Mouse (Mus musculus): ENCODE measurements around the gene Samm50.

The Samm50 gene

DNA sequence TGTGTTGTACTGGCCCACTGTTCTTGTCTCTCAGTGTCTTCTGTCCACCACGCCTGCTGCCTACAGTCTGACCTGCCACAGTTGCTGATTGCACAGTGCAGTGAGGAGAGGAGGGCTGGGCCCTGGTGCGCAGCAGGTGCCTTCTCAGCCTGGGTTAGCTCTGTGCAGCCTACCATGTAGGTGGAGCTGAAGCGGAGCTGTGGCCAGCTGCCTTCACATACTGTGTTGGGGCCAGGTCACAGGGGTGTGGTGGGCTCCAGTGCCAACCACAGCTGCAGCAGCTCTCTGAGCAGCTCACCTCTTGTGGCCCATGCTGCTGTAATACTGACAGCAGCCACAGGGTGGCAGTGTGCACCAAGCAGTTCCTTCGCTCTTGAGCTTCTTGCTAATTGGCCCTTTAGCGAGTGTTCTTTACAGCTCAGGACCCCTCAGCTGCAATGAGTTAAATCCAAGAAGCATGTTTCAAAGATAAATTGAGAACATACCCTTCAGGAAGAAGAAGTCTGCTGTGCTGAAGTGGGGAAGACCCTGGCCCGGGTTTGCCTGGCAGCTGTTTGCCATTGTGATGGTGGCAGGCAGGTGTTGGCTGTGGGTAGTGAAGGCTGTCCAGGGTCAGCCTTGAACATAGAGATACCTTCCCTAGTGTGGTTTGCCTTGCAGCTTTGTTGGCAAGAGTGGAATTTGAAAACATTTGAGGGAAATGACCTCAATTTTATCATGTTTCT, 20.2 kb downstream of the Samm50 start:
- DNase-seq, result peak; percentile 85

DNA sequence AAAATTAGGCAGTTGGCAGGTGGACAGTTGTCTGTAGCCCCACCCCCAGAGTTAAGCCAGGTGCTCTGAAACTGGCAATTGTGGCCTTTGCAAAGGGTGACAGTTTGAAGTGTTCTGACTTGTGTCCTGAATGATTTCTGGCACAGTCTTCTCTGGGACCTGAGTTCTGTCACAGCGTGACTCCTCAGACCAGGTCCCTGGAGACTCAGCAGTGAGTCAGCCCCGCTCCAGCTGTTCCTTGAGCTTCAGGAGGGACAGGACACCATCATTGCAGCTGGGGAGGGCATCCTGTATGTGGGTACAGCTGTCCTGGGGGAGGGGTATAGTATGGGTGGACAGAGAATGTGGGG, 20.7 kb downstream of the Samm50 start:
- DNase-seq, result no peak

GRCm38 (mm10) chr15:84213162-84213739, 21.2 kb downstream of the Samm50 start:
- DNase-seq, result no peak

GRCm38 (mm10) chr15:84214476-84214875, 22.4 kb downstream of the Samm50 start:
- DNase-seq, result no peak

DNA sequence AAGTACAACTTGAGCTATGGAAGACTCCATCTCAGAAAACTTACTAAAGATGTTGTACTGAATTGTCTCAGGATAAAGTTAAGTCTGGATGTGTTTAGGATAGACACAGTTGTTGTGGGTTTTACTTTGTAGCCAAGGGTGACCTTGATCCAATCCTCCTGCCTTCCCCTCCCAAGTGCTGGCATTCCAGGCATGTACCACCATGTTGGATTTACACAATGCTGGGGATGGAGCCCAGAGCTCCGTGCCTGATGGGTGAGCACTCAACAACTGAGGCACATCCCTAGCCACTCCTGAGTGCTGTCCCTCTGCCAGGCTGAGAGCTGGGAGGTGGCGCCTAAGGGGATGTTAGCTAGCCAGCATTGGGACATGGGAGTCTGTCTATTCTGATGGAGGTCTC, 23.2 kb downstream of the Samm50 start:
- DNase-seq, result no peak

DNA sequence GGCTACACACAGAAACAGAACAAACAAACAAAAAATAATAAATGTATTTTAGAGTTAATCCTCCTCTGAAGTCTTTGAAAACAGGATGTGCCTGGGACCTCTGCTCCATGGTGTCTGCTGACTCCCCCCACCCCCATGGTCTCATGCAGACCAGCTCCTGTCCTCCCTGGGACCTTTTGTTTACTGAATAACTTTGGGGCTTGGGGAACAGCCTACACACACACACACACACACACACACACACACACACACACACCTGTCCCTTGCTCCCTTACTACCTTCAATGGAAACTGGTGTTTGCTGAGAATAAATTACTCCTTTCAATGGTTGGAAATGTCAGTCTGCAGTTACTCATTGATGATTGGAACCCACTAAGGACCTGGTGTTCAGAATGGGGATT, 24.0 kb downstream of the Samm50 start:
- DNase-seq, result peak; percentile 57

GRCm38 (mm10) chr15:84216461-84217084, 24.5 kb downstream of the Samm50 start:
- DNase-seq, result peak; percentile 81

DNA sequence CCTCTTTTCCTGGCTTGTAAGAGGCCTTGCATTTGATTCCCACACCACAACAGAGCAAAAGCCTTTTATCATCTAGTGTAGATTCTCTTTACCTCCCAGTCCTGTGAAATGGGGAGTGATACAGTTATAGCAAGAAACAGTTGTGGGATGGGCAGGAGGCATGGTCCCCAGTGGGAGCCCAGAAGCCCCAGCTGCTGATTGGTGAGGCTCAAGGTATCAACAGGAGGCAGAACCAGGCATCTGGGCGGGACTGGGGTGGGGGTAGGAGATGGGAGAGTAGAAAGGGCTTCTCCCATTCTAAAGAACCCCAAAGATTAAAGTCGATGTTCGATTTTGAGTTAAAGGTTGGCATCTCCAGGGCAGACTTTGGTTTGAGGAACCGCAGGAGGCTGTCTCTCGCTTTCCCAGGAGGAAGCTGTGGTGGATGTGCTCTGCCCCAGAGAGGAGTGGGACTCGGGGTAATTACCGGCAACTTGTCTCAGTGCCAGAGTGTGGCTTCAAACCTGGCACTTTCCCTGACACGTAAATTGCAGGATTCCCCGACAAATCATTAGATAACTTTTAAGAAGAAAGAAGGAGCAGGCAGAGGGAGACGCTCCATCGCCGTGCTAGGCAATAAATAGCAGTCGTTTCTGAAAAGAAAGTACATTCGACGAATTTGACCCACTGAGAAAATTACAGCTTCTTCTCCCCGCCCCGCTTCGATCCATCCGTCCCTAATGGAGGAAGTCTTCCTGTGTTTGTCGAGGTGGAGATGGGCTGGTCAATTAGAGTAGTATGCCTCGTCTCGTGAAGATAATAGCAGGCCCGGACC, 26.1 kb downstream of the Samm50 start:
- DNase-seq, result no peak

DNA sequence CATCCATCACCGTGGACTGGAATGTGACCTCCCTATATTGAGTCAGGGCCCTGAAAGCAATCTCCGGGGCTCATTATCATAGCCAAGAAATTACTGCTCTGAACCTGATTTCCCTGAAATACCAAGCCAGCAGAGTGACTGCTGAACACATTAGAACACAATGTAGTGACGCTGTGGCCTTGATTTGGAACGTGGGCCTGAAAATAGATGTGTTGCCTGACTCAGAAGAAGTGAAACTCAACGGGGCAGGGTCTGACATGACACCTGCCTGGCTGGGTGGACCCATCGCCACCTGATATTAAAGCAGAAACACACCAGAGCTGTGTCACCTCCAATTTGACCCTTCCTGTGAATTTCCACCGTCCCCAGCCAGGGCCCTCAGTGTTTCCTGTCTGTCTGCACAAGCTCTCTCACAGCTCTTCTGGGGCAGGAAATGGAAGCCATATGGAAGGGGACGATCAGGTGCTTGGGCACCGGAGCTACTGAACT, 26.8 kb downstream of the Samm50 start:
- DNase-seq, result no peak

DNA sequence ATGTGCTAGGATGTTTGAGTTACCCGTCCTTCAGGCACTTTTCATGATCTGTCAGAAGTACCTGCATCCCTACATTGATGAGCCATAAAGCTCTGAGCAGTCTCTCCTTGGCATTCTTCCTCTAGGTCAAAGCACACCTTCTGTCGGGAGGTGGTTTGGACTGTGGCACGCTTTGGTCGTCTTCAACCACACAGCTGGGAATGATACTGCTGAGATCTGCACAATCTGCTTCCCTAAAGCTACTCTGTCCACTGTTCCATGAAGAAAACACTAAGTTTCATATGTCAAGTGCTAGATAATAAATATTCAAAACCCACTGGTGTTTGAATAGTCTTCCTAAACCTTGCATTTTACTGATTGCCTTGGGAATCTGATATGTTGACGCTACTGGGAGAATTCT, 29.5 kb downstream of the Samm50 start:
- peak; percentile 43 for DNase-seq

DNA sequence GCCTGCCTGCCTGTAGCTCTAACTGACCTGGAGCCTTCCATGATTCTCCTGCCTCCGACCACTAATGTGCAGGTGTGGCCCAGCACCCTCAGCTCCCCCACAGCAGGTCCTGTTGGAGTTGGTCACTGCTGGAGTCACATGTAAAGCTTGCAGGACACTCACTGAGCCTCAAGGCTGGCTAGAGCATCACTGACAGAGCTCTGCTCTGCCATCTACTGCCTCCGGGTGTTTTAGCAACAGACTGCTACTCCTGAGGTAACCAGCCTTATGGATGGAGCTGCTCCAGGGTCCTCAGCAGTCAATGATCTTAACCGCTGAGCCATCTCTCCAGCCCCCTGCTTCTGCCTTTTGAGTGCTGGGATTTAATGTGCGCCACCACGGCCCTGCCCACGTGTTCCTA, 31.4 kb downstream of the Samm50 start:
- DNase-seq, result no peak

DNA sequence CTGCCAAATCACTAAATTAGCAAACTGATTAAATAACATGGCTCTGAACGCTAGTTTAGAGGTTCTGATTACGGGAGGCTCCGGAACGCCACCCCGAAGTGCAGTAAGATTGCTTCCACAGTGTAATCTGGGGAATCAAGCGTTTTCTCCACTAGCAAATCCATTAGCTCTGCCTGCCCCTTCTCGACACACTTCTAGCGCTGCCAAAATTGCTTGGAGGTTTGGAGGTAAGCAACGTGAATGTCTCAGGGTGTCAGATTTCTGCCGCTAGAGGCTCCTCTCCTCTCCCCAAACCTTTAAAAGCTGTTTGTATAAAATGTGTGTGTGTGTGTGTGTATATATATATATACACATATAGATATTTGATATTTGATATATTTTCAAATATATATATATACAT, 32.7 kb downstream of the Samm50 start:
- DNase-seq, result no peak

GRCm38 (mm10) chr15:84226918-84227317, 34.9 kb downstream of the Samm50 start:
- DNase-seq, result no peak

DNA sequence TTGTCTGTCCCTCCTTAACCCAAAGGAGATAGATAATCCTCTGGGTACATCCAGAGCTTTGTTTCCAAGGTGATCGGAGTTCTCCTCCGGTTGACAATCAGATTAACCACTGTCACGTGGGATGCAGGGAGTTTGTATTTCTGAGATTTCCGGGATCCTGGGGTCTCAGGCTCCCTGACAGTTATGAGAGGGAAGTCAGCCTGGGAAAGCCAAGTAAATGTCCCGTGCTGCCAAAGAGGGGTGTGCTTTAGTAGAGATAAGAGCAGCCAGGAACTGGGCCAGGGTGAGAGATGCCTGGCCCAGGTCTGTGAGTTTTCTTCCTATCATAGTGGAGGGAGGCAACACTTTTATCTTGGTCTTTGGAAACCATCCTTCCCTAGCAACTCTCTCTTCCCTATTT, 38.6 kb downstream of the Samm50 start:
- DNase-seq, result no peak

DNA sequence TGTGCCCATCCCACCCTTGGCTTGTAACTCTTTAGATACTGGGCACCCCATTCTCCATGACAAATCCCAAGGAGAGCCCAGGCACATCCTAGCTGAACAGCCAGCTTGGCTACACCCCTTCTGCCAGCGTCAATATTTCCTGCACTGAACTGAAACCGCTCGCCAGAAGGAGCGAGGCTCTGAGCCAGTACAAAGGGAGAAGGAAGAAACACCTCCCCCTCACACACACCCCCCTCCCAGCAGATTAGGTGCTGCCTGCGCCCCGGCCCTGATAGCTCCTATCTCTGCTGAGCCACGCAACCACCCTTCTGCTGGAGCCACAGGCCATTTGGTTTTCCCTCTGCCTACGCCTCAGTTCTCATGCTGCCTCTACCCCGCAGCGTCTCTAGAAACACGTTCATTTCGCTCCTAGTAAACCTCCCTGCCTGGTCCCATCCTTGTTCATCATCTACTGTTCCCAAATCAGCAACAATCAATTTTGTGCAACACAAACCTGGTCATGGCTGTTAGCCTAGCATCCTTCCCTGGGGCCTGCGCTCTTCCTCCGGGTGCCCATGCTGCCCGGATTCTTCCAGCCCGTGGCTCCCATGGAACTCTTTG, 39.2 kb downstream of the Samm50 start:
- DNase-seq, result no peak

GRCm38 (mm10) chr15:84231721-84232561, 39.9 kb downstream of the Samm50 start, which contains the start of gene Parvb:
Parvb (plus strand) TSS chr15:84232043.
- peak; percentile 55 for DNase-seq

GRCm38 (mm10) chr15:84232609-84233008, 40.6 kb downstream of the Samm50 start:
- no peak for DNase-seq

GRCm38 (mm10) chr15:84234794-84235581, 42.9 kb downstream of the Samm50 start:
- no peak for DNase-seq

- DNase-seq, result peak; percentile 73
These were observed 43.6 kb downstream of the Samm50 start for GRCm38 (mm10) chr15:84235646-84236045.

- DNase-seq, result no peak
These were observed 46.5 kb downstream of the Samm50 start for GRCm38 (mm10) chr15:84238552-84238951.

- DNase-seq, result no peak
These were observed 47.0 kb downstream of the Samm50 start for GRCm38 (mm10) chr15:84238991-84239401.
